Mouse (Mus musculus) heart, embryonic 12.5 days (tissue): ENCODE results near the gene Slc35d1. TPM values are rescaled to one million over a fixed set of nuclear protein-coding genes. Genes with fewer than 3 reads are reported as not detected.
"Not testable (repeated sequence)": the region's sequence is repeated elsewhere in the genome, so short reads cannot be mapped to it uniquely, and the experiment has no call there.

Experiments
- ATAC-seq: fragments of 200-750 bp; cut with Nextera tagmentation; 2 replicates; pipeline ENCODE4 v1.8.0; 2017; ENCODE audit warnings: moderate TSS enrichment, moderate library complexity; ENCODE audit not compliant: insufficient number of reproducible peaks, low FRiP score
- H3K27ac ChIP-seq: fragments of 300-500 bp; sonication (generic); 2 replicates; pipeline ENCODE4 v1.5.1; 2016; ENCODE audit warnings: mild to moderate bottlenecking, moderate library complexity; ENCODE audit not compliant: poor library complexity, severe bottlenecking
- H3K27me3 ChIP-seq: fragments of 300-500 bp; sonication (generic); replicated peaks from 2 replicates; pipeline ENCODE4 v1.6.1; 2016; ENCODE audit warnings: mild to moderate bottlenecking, moderate library complexity
- H3K36me3 ChIP-seq: fragments of 300-500 bp; sonication (generic); 2 replicates; pipeline ENCODE4 v1.6.1; 2016; ENCODE audit warnings: mild to moderate bottlenecking, moderate library complexity
- H3K4me1 ChIP-seq: fragments of 300-500 bp; sonication (generic); replicated peaks from 2 replicates; pipeline ENCODE4 v1.6.1; 2016; ENCODE audit warnings: mild to moderate bottlenecking
- H3K4me2 ChIP-seq: fragments of 300-500 bp; sonication (generic); 2 replicates; pipeline ENCODE4 v1.6.1; 2016; ENCODE audit warnings: mild to moderate bottlenecking, moderate library complexity
- H3K4me3 ChIP-seq: fragments of 300-500 bp; sonication (generic); 2 replicates; pipeline ENCODE4 v1.5.1; 2016; ENCODE audit warnings: mild to moderate bottlenecking
- H3K9ac ChIP-seq: fragments of 300-500 bp; sonication (generic); 2 replicates; pipeline ENCODE4 v1.6.1; 2016; ENCODE audit warnings: mild to moderate bottlenecking, moderate library complexity
- H3K9me3 ChIP-seq: fragments of 300-500 bp; sonication (generic); replicated peaks from 2 replicates; pipeline ENCODE4 v1.6.1; 2016; ENCODE audit warnings: mild to moderate bottlenecking, moderate library complexity
- WGBS: fragments of 180-500 bp; shearing (Covaris S2); methylation state at CpG from one replicate; pipeline ENCODE4 v1.1.7; 2016; 5-methylcytosine and 5-hydroxymethylcytosine counted together
- polyA plus RNA-seq: library from polyadenylated mRNA; unstranded; fragments of >200 nt; fragmentation: Nextera tagmentation; extraction: Ambion mirVana; gene quantifications from 2 replicates; pipeline ENCODE4 v1.2.1, GENCODE M21; 2016

The Slc35d1 gene
- polyA plus RNA-seq, 1 experiment from 2014 or later = 10.8 TPM

- no peaks in the 10 kb centered on the region for H3K27me3 ChIP-seq
- peaks cover 42% of the 10 kb centered on the region for H3K4me1 ChIP-seq
- H3K27ac ChIP-seq = no peak overlapping the region
- H3K4me3 ChIP-seq = no peak overlapping the region
- no peak overlapping the region for H3K4me2 ChIP-seq
- WGBS = 75% methylated on average over 8 of the region's 8 CpGs
- H3K9me3 ChIP-seq = no peaks in the 10 kb centered on the region
- no peak for ATAC-seq
- peaks cover 21% of the 10 kb centered on the region for H3K36me3 ChIP-seq
- no peak overlapping the region for H3K9ac ChIP-seq
Measured at GRCm38 (mm10) chr4:103180300-103180888, 34.6 kb downstream of the Slc35d1 start.

- no peaks in the 10 kb centered on the region for H3K27me3 ChIP-seq
- peaks cover 42% of the 10 kb centered on the region for H3K4me1 ChIP-seq
- H3K4me3 ChIP-seq = no peak overlapping the region
- H3K36me3 ChIP-seq = peaks cover 17% of the 10 kb centered on the region
- no peak overlapping the region for H3K4me2 ChIP-seq
- H3K9me3 ChIP-seq = no peaks in the 10 kb centered on the region
- no peak overlapping the region for H3K9ac ChIP-seq
- 45% methylated on average over 3 of the region's 3 CpGs for WGBS
- ATAC-seq = no peak
- peak overlapping the region; percentile 19; the same call in 1 of the 2 replicates for H3K27ac ChIP-seq
Measured at GRCm38 (mm10) chr4:103179581-103179980, 35.4 kb downstream of the Slc35d1 start.

- H3K27me3 ChIP-seq = no peaks in the 10 kb centered on the region
- ATAC-seq = no peak
- no peak overlapping the region for H3K4me3 ChIP-seq
- peak overlapping the region; percentile 19; the same call in 1 of the 2 replicates for H3K27ac ChIP-seq
- no peaks in the 10 kb centered on the region for H3K9me3 ChIP-seq
- H3K4me1 ChIP-seq = peaks cover 42% of the 10 kb centered on the region
- peaks cover 14% of the 10 kb centered on the region for H3K36me3 ChIP-seq
- WGBS = 69% methylated on average over 7 of the region's 7 CpGs
- no peak overlapping the region for H3K9ac ChIP-seq
- H3K4me2 ChIP-seq = no peak overlapping the region
Measured at GRCm38 (mm10) chr4:103178635-103179318, 36.2 kb downstream of the Slc35d1 start.

- Histone ChIP-seq H3K27ac (no peak overlapping the region), H3K4me1 (peaks cover 35% of the 10 kb centered on the region)
Measured at GRCm38 (mm10) chr4:103177681-103178080, 37.3 kb downstream of the Slc35d1 start.

GRCm38 (mm10) chr4:103174001-103174400, 41.0 kb downstream of the Slc35d1 start:
- no peak overlapping the region for H3K27ac ChIP-seq
- peaks cover 13% of the 10 kb centered on the region for H3K4me1 ChIP-seq
- ATAC-seq = no peak
- H3K27me3 ChIP-seq = no peaks in the 10 kb centered on the region
- no peak overlapping the region for H3K4me2 ChIP-seq
- no peak overlapping the region for H3K9ac ChIP-seq
- no peaks in the 10 kb centered on the region for H3K9me3 ChIP-seq
- H3K36me3 ChIP-seq = peaks cover 22% of the 10 kb centered on the region
- H3K4me3 ChIP-seq = no peak overlapping the region
- WGBS = 94% methylated on average over 7 of the region's 7 CpGs

More at GRCm38 (mm10) chr4:103177681-103178080, 37.3 kb downstream of the Slc35d1 start:
- no peak for ATAC-seq
- H3K27me3 ChIP-seq = no peaks in the 10 kb centered on the region
- peaks cover 8% of the 10 kb centered on the region; the same call in 1 of the 2 replicates for H3K36me3 ChIP-seq
- H3K9ac ChIP-seq = no peak overlapping the region
- H3K4me2 ChIP-seq = no peak overlapping the region
- H3K9me3 ChIP-seq = no peaks in the 10 kb centered on the region
- no peak overlapping the region for H3K4me3 ChIP-seq
- WGBS = 84% methylated on average over 1 of the region's 1 CpGs

GRCm38 (mm10) chr4:103173507-103173906, 41.5 kb downstream of the Slc35d1 start:
- no peaks in the 10 kb centered on the region for H3K9me3 ChIP-seq
- H3K36me3 ChIP-seq = peaks cover 22% of the 10 kb centered on the region
- no peak for ATAC-seq

GRCm38 (mm10) chr4:103171256-103171655, 43.7 kb downstream of the Slc35d1 start:
- H3K4me2 ChIP-seq = no peak overlapping the region
- H3K4me3 ChIP-seq = no peak overlapping the region
- H3K9me3 ChIP-seq = no peaks in the 10 kb centered on the region
- H3K4me1 ChIP-seq = no peaks in the 10 kb centered on the region
- 95% methylated on average over 3 of the region's 3 CpGs for WGBS
- H3K9ac ChIP-seq = no peak overlapping the region
- H3K36me3 ChIP-seq = peaks cover 25% of the 10 kb centered on the region
- ATAC-seq = no peak
- no peak overlapping the region for H3K27ac ChIP-seq
- H3K27me3 ChIP-seq = no peaks in the 10 kb centered on the region

More at GRCm38 (mm10) chr4:103173507-103173906, 41.5 kb downstream of the Slc35d1 start:
- Histone ChIP-seq H3K27me3 (no peaks in the 10 kb centered on the region), H3K9ac (no peak overlapping the region), H3K27ac (no peak overlapping the region), H3K4me1 (peaks cover 8% of the 10 kb centered on the region), H3K4me3 (no peak overlapping the region), H3K4me2 (no peak overlapping the region)
- WGBS = 86% methylated on average over 6 of the region's 6 CpGs

- peaks cover 42% of the 10 kb centered on the region for H3K36me3 ChIP-seq
- not testable (repeated sequence) for H3K9ac ChIP-seq, H3K4me3 ChIP-seq, ATAC-seq, H3K27ac ChIP-seq, H3K4me1 ChIP-seq, H3K9me3 ChIP-seq, H3K4me2 ChIP-seq, H3K27me3 ChIP-seq
- 100% methylated on average over 1 of the region's 1 CpGs for WGBS
Measured at GRCm38 (mm10) chr4:103166198-103166597, 48.8 kb downstream of the Slc35d1 start.

- 98% methylated on average over 4 of the region's 4 CpGs for WGBS
- H3K4me1 ChIP-seq = no peaks in the 10 kb centered on the region
- no peaks in the 10 kb centered on the region for H3K27me3 ChIP-seq
- no peak overlapping the region for H3K4me3 ChIP-seq
- ATAC-seq = no peak
- no peak overlapping the region for H3K27ac ChIP-seq
- no peak overlapping the region for H3K4me2 ChIP-seq
- no peaks in the 10 kb centered on the region for H3K9me3 ChIP-seq
- H3K9ac ChIP-seq = no peak overlapping the region
- peaks cover 69% of the 10 kb centered on the region for H3K36me3 ChIP-seq
Measured at GRCm38 (mm10) chr4:103158781-103159180, 56.2 kb downstream of the Slc35d1 start.

GRCm38 (mm10) chr4:103151946-103152345, 63.0 kb downstream of the Slc35d1 start:
- WGBS = 91% methylated on average over 5 of the region's 5 CpGs
- peaks cover 77% of the 10 kb centered on the region for H3K36me3 ChIP-seq

GRCm38 (mm10) chr4:103146339-103146738, 68.6 kb downstream of the Slc35d1 start:
- WGBS = 49% methylated on average over 5 of the region's 5 CpGs
- Histone ChIP-seq H3K9me3 (no peaks in the 10 kb centered on the region), H3K9ac (no peak overlapping the region), H3K27ac (no peak overlapping the region), H3K27me3 (no peaks in the 10 kb centered on the region), H3K4me1 (no peaks in the 10 kb centered on the region), H3K36me3 (peaks cover 55% of the 10 kb centered on the region), H3K4me3 (no peak overlapping the region), H3K4me2 (no peak overlapping the region)
- ATAC-seq = no peak

More at GRCm38 (mm10) chr4:103151946-103152345, 63.0 kb downstream of the Slc35d1 start:
- H3K4me2 ChIP-seq = no peak overlapping the region
- no peaks in the 10 kb centered on the region for H3K27me3 ChIP-seq
- no peak overlapping the region for H3K9ac ChIP-seq
- H3K4me1 ChIP-seq = no peaks in the 10 kb centered on the region
- no peak overlapping the region for H3K4me3 ChIP-seq
- no peak overlapping the region for H3K27ac ChIP-seq
- no peak for ATAC-seq
- H3K9me3 ChIP-seq = no peaks in the 10 kb centered on the region
